Mouse (Mus musculus): Measurements from ENCODE around the gene Aqp11. TPM values are rescaled to one million over a fixed set of nuclear protein-coding genes. Genes with fewer than 3 reads are reported as not detected.

Aqp11 gene
- 0.89 TPM for total RNA-seq (2023)

GRCm38 (mm10) chr7:97737638-97738456 is at the start of gene Aqp11:
Aqp11 (minus strand) TSS chr7:97738289.

DNA sequence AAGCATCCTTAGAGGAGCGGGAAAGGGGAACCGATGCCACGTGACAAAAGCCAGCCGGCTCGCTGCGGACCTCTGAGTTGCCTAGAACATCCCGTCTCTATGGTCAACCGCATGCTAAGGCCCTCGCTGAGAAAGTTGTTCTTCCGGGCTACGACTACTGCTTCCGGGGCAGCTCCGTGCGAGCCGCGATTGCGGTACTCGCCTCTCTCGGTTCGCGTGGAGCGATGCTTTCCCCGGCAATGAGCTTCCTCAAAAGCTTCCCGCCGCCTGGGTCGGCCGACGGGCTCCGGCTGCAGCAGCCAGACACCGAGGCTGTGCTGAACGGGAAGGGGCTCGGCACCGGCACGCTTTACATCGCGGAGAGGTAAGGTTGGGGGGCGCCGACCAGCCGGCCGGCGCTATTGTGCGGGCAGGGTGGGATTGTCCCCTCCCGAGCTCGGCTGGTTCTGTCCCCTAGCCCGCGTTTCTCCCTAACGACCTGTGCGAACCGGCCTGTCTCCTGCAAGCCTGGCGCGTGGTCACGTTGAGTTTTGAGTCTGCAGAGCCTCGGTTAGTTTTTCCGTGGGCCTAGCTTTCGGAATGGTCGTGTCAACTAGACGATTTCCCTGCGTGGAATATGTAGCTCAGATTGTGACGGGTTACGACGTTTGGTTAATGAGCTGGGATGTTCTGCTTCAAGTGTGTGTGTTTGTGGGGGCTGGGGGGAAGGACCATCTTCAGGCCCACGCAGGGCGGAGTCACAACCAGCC is 41.4 kb downstream of the Aqp11 start, which contains the start of gene Clns1a:
Gene Clns1a (plus strand): TSS at position 129 of the 749 bp plus-strand sequence.

Other genes starting within 250 kb of the Aqp11 start
- gene Aamdc, start 158.8 kb downstream of the Aqp11 start, total RNA-seq (2023): 15.1 TPM
- 70.0 TPM for gene Rsf1, start 158.4 kb downstream of the Aqp11 start, total RNA-seq (2023)
- 47.9 TPM for gene Clns1a, start 41.7 kb downstream of the Aqp11 start, total RNA-seq (2023)
- gene Pak1, start 50.3 kb upstream of the Aqp11 start, total RNA-seq (2023): 9.8 TPM
- not detected for gene Gdpd4, start 181.7 kb upstream of the Aqp11 start, total RNA-seq (2023)